Mouse (Mus musculus) E14TG2a.4 (cell line): Measurements from ENCODE around the gene Ifit1bl2.

Experiments used
- CTCF ChIP-seq: conservative IDR thresholded peaks from 2 replicates; pipeline ENCODE4 v1.5.1; 2014; ENCODE audit warnings: low read length
- POU5F1 ChIP-seq: IDR thresholded peaks from 2 replicates; pipeline ENCODE4 v1.6.1; 2014; ENCODE audit warnings: low read length, borderline replicate concordance

DNA sequence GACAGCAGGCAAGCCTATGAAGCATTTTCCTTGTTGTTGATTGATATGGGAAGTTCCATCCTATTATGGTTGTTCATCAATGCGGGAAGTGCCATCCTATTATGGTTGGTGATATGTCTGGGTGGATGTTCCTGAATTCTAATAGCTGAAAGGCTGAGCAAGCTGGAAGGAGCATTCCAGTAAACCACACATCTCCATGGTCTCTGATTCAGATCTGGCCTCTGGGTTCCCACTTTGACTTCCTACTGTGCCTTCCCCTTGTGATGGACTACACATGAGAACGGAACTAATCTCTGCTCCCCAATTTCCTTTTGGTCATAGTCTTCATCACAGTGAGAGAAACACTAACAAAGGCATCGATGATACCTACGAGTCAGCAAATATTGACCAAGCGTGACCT is 19.7 kb downstream of the Ifit1bl2 start:
- TF ChIP-seq CTCF: no peak
- TF ChIP-seq POU5F1: no peak
